Mouse (Mus musculus) heart, postnatal 10 days (tissue): ENCODE data around the gene Wasf3. TPM values are rescaled to one million over a fixed set of nuclear protein-coding genes. Genes with fewer than 3 reads are reported as not detected.
"Not testable (repeated sequence)": the region's sequence is repeated elsewhere in the genome, so short reads cannot be mapped to it uniquely, and the experiment has no call there.

ENCODE experiments used
- DNase-seq, 2 experiments: peaks; one replicate each; pipeline ENCODE4 v3.0.0; 2021
- intact Hi-C: fragments of 180-260 bp; cut with DNase I; formaldehyde crosslinking; loops from one replicate; pipeline ENCODE4 v1.15.1; 2025
- total RNA-seq, 2 experiments: library from RNA; stranded (reverse); gene quantifications; 2 replicates each; pipeline ENCODE4 v1.2.3; 2021

The Wasf3 gene
- total RNA-seq, 2 experiments from 2014 or later = 0.50 to 0.53 TPM

GRCm38 (mm10) chr5:146436796-146437195, 52.0 kb downstream of the Wasf3 start:
- intact Hi-C loops = no loop called here
- no peak for DNase-seq

GRCm38 (mm10) chr5:146439152-146439781, 54.5 kb downstream of the Wasf3 start:
- intact Hi-C loops = no loop called here
- DNase-seq = no peak

- intact Hi-C loops = no loop called here
- DNase-seq = no peak
These were observed 55.5 kb downstream of the Wasf3 start for GRCm38 (mm10) chr5:146440273-146440672.

- intact Hi-C loops = no loop called here
- no peak for DNase-seq
These were observed 58.0 kb downstream of the Wasf3 start for GRCm38 (mm10) chr5:146442767-146443166.

GRCm38 (mm10) chr5:146446633-146447032, 61.8 kb downstream of the Wasf3 start:
- intact Hi-C loops = no loop called here
- DNase-seq = no peak

- intact Hi-C loops = no loop called here
- DNase-seq = no peak
These were observed 66.9 kb downstream of the Wasf3 start for GRCm38 (mm10) chr5:146451592-146452254.

- no peak for DNase-seq
- intact Hi-C loops = no loop called here
These were observed 68.8 kb downstream of the Wasf3 start for GRCm38 (mm10) chr5:146453556-146453955.

GRCm38 (mm10) chr5:146461612-146462011, 76.8 kb downstream of the Wasf3 start:
- DNase-seq = peak in 1 of 2 experiments; percentile 11
- intact Hi-C loops = no loop called here

GRCm38 (mm10) chr5:146466663-146467062, 81.9 kb downstream of the Wasf3 start:
- no peak for DNase-seq
- intact Hi-C loops = no loop called here

- intact Hi-C loops = no loop called here
- no peak for DNase-seq
These were observed 83.5 kb downstream of the Wasf3 start for GRCm38 (mm10) chr5:146468311-146468710.

GRCm38 (mm10) chr5:146470821-146471220, 86.0 kb downstream of the Wasf3 start:
- intact Hi-C loops = loop anchor here (10.0 kb wide), 1 partner anchor 286 kb away; the partner anchor contains the start of gene 1700001J03Rik
- DNase-seq = no peak

- intact Hi-C loops = loop anchor here (10.0 kb wide), 1 partner anchor 287 kb away; the partner anchor contains the start of gene 1700001J03Rik
- no peak for DNase-seq
These were observed 86.5 kb downstream of the Wasf3 start for GRCm38 (mm10) chr5:146471311-146471710.

GRCm38 (mm10) chr5:146471821-146472220, 87.0 kb downstream of the Wasf3 start:
- intact Hi-C loops = loop anchor here (10.0 kb wide), 1 partner anchor 287 kb away; the partner anchor contains the start of gene 1700001J03Rik
- DNase-seq = no peak

- intact Hi-C loops = loop anchor here (5.0 to 10.0 kb wide), 2 partner anchors 147 to 295 kb away; partner anchors contain the start of gene 1700001J03Rik
- DNase-seq = peak; percentile 22 to 44
These were observed 94.8 kb downstream of the Wasf3 start for GRCm38 (mm10) chr5:146479564-146479963.

- intact Hi-C loops, DNase-seq: not testable (repeated sequence)
These were observed 96.9 kb downstream of the Wasf3 start, which contains the start of gene Gm6408 for GRCm38 (mm10) chr5:146481665-146482064. Gene Gm6408, plus strand, starts transcription at chr5:146481965.

GRCm38 (mm10) chr5:146488959-146489358, 104.2 kb downstream of the Wasf3 start:
- intact Hi-C loops = not testable (repeated sequence)
- peak; percentile 17 to 35 for DNase-seq

- DNase-seq, intact Hi-C loops: not testable (repeated sequence)
These were observed 106.3 kb downstream of the Wasf3 start, which contains the start of gene Gm6370 for GRCm38 (mm10) chr5:146491063-146491462. Gene Gm6370, plus strand, starts transcription at chr5:146491363.

- DNase-seq, intact Hi-C loops: not testable (repeated sequence)
These were observed 117.3 kb downstream of the Wasf3 start, which contains the start of gene 4930449I24Rik for GRCm38 (mm10) chr5:146502099-146502498. Gene 4930449I24Rik, plus strand, starts transcription at chr5:146502399.

- intact Hi-C loops = not testable (repeated sequence)
These were observed 129.0 kb downstream of the Wasf3 start, which contains the start of gene Gm3402 for GRCm38 (mm10) chr5:146513823-146514222. Gene Gm3402, plus strand, starts transcription at chr5:146514123.

More at GRCm38 (mm10) chr5:146513823-146514222, 129.0 kb downstream of the Wasf3 start, which contains the start of gene Gm3402:
- not testable (repeated sequence) for DNase-seq
